Mouse (Mus musculus) kidney, postnatal 14 days (tissue): ENCODE measurements around the gene Apof.

ENCODE experiments used
- DNase-seq: peaks from one replicate; pipeline ENCODE4 v3.0.0; 2022; ENCODE audit warnings: mixed read lengths

The Apof gene

GRCm38 (mm10) chr10:128298702-128299171, 30.3 kb downstream of the Apof start, which contains the start of gene Il23a:
TSS of gene Il23a (minus strand) at chr10:128298752.
- DNase-seq: no peak

- DNase-seq: no peak
Measured at GRCm38 (mm10) chr10:128302357-128302756, 33.9 kb downstream of the Apof start.

- no peak for DNase-seq
Measured at GRCm38 (mm10) chr10:128302785-128303125, 34.3 kb downstream of the Apof start.

- peak; percentile 100 for DNase-seq
Measured at GRCm38 (mm10) chr10:128303126-128304021, 34.9 kb downstream of the Apof start, which contains the start of gene Pan2. TSS of gene Pan2 (plus strand) at chr10:128303335.

- no peak for DNase-seq
Measured at GRCm38 (mm10) chr10:128309654-128310053, 41.2 kb downstream of the Apof start.

GRCm38 (mm10) chr10:128310177-128310576, 41.7 kb downstream of the Apof start:
- DNase-seq: peak; percentile 79

GRCm38 (mm10) chr10:128310902-128311301, 42.4 kb downstream of the Apof start:
- no peak for DNase-seq

- no peak for DNase-seq
Measured at GRCm38 (mm10) chr10:128315578-128315977, 47.1 kb downstream of the Apof start.
